Mouse (Mus musculus): ENCODE data around the gene Vmn1r21. TPM values are rescaled to one million over a fixed set of nuclear protein-coding genes. Genes with fewer than 3 reads are reported as not detected.
"Not testable (repeated sequence)": the region's sequence is repeated elsewhere in the genome, so short reads cannot be mapped to it uniquely, and the experiment has no call there.

Vmn1r21 gene
- polyA plus RNA-seq (2014; fragmentation: Nextera tagmentation; extraction: Ambion mirVana), result not detected in 2 replicates

DNA sequence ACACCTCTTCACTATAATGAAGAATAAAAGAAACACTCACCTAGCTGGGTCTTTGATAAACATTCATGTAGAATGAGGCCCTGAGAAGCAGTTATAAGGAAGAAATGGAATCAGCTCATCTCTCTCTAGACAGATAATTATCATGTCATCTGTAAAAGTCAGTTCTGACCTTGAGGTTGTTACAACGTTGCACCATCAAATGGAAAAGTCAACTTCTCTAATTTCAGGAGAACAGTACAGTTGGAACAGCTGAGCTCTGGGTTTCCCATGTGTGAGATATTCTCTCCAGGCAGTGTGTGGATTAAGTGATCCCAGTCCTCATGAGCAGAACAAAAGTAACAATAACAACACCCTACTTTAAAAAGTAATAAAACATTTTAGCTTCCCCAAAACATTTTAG is at the start of gene Vmn1r21:
Gene Vmn1r21 (minus strand): TSS at position 58 of the 400 bp plus-strand sequence.
- no peak within 1 kb of the TSS for H3K4me3 ChIP-seq (replicated peaks; ENCODE audit: low read length)
- H3K4me2 ChIP-seq (replicated peaks), result no peak within 1 kb of the TSS
- no peak for ATAC-seq (ENCODE audit: low FRiP score)
- H3K36me3 ChIP-seq (replicated peaks; ENCODE audit: control insufficient read depth, insufficient read depth), result no peaks in the 10 kb centered on the region
- no peaks in the 10 kb centered on the region for H3K9me3 ChIP-seq (ENCODE audit: control insufficient read depth, low read length)
- H3K27me3 ChIP-seq (ENCODE audit: control insufficient read depth, insufficient read depth, low read length), result no peaks in the 10 kb centered on the region
- H3K9ac ChIP-seq, result no peak within 1 kb of the TSS
- H3K27ac ChIP-seq, result no peak within 1 kb of the TSS
- no peaks in the 10 kb centered on the region for H3K4me1 ChIP-seq (replicated peaks; ENCODE audit: control insufficient read depth, insufficient read depth, low read length)
- no peak for DNase-seq (ENCODE audit: low spot score)
- 77% methylated on average over 1 of the region's 1 CpGs for WGBS

DNA sequence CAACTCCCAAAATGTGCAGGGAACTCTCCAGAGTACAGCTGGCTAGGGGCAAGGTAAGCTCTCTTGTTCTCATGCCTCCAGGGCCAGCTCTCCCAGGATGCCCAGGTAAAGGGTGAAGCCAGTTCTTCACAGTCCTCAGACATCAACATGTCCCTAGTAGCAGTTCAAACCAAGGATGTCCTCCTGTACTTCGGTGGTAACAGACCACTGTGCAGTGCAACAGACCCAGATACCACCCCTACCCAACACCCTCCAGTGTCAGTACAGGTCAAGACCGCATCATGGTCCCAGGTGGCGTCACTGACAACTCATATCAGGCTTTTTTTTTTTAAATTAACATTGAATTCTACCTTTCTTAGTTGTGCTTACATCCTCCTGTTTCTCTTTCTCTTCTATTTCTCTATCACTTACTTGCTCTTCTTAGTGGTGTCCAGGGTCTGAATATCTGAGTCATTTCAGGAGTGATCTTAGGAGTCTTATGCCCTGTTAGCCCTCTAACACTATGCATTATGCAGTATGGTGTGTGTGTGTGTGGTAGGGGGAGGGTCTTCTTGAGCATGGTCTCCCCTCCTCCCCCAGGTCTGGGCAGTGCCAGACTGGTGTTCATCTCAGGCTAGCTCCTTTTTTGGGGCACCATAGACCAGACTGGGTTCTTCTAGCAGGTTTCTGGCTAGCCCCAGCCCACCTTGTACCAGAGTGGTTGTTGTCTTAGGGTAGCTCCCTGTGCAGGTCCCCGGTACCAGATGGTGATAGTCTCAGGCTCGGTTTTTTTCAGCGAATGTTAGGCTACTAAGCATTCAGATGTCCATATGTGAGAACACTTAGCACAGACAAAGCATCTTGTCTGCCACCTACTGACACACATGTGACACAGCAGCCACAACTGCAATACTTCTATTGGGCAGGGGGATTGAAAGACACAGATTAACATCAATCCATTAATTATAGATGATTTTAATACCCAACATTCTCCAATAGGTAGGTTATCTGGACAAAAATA is 9.2 kb upstream of the Vmn1r21 start:
- Histone ChIP-seq H3K4me1 (replicated peaks; ENCODE audit: control insufficient read depth, insufficient read depth, low read length) (no peaks in the 10 kb centered on the region), H3K27me3 (ENCODE audit: control insufficient read depth, insufficient read depth, low read length) (no peaks in the 10 kb centered on the region), H3K4me2 (replicated peaks) (peak overlapping the region; percentile 38; the same call in 1 of the 2 replicates), H3K9ac (no peak overlapping the region), H3K36me3 (replicated peaks; ENCODE audit: control insufficient read depth, insufficient read depth) (no peaks in the 10 kb centered on the region), H3K27ac (no peak overlapping the region), H3K4me3 (replicated peaks; ENCODE audit: low read length) (no peak overlapping the region), H3K9me3 (ENCODE audit: control insufficient read depth, low read length) (no peaks in the 10 kb centered on the region)
- DNase-seq (ENCODE audit: low spot score), result peak; percentile 74
- 56% methylated on average over 6 of the region's 6 CpGs for WGBS
- ATAC-seq (ENCODE audit: low FRiP score), result peak; percentile 93

DNA sequence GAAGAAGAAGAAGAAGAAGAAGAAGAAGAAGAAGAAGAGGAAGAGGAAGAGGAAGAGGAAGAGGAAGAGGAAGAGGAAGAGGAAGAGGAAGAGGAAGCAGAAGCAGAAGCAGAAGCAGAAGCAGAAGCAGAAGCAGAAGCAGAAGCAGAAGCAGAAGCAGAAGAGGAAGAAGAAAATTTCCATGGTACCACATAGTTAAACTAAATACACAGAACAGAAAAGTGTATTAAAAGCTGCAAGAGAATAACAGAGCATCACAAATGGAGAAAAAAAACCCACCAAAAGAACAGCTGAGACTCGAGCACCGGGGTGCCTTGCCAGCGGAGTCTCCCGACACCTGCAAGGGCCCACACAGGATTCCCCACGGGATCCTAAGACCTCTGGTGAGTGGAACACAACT is 1.0 kb upstream of the Vmn1r21 start:
- H3K36me3 ChIP-seq (replicated peaks; ENCODE audit: control insufficient read depth, insufficient read depth); H3K27ac ChIP-seq; H3K9me3 ChIP-seq (ENCODE audit: control insufficient read depth, low read length); H3K4me1 ChIP-seq (replicated peaks; ENCODE audit: control insufficient read depth, insufficient read depth, low read length); H3K4me3 ChIP-seq (replicated peaks; ENCODE audit: low read length); H3K27me3 ChIP-seq (ENCODE audit: control insufficient read depth, insufficient read depth, low read length); H3K9ac ChIP-seq; H3K4me2 ChIP-seq (replicated peaks); ATAC-seq (ENCODE audit: low FRiP score); DNase-seq (ENCODE audit: low spot score): not testable (repeated sequence)
- 83% methylated on average over 5 of the region's 5 CpGs for WGBS

DNA sequence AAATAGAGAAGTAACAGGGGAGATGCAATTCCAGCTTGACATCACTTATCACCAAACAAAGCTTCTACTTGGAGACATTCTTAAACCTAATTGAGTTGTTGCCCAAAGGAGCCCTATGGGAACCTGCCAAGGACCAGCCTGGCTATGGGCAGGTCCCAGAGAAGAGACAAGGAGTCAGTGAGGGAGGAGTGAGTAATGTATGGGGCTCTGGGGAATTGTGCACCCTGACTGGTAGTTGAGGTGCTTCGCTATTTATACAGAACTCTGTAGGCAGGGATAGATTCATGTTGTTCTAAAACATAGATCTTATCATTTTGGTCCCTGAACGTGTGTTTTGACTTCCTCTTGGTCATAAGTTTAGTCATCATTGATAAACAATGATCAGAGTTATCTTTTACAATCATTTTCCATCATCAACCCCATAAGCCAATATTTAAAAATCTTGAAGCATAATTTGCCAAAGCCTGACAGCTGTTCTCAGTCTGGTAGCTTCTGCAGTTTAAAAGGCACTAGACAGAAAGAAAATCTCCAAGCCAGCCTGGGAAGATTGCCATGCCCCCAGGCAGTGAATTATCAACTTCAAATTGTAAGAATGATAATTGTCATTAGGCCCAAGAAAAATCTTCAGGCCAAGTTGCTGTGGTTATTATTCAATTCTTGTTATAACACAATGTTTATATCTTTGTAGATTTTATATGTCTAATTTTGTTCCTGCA is 10.3 kb downstream of the Vmn1r21 start:
- Histone ChIP-seq H3K4me1 (replicated peaks; ENCODE audit: control insufficient read depth, insufficient read depth, low read length) (no peaks in the 10 kb centered on the region), H3K27ac (no peak overlapping the region), H3K9me3 (ENCODE audit: control insufficient read depth, low read length) (no peaks in the 10 kb centered on the region), H3K4me3 (replicated peaks; ENCODE audit: low read length) (no peak overlapping the region), H3K4me2 (replicated peaks) (no peak overlapping the region), H3K9ac (no peak overlapping the region), H3K36me3 (replicated peaks; ENCODE audit: control insufficient read depth, insufficient read depth) (no peaks in the 10 kb centered on the region), H3K27me3 (ENCODE audit: control insufficient read depth, insufficient read depth, low read length) (no peaks in the 10 kb centered on the region)
- peak; percentile 38 for DNase-seq (ENCODE audit: low spot score)
- 84% methylated on average over 2 of the region's 2 CpGs for WGBS
- no peak for ATAC-seq (ENCODE audit: low FRiP score)

DNA sequence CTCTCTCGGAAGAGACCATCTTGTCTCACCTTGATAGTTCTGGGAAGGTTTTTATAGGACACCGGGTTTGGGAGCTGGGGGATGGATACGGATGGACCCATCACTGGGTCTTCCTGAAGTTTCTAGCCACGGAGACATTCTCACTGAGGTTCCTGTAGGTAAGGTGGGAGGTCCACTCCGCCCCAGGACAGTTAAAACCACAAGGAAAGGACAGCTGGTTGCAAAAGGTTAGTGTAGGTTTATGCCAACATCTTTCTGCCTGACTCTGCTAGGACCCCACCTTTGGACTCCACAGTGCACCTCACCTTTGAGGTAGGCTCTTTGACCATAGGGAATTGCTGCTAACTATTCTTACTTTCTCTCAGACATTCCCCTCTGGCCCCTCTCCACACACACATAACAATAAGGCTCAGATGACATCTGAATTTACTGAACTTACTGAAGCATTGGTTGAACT is 24.9 kb downstream of the Vmn1r21 start:
- Histone ChIP-seq H3K4me2 (replicated peaks) (peak overlapping the region; percentile 80), H3K4me1 (replicated peaks; ENCODE audit: control insufficient read depth, insufficient read depth, low read length) (peaks cover 9% of the 10 kb centered on the region; the same call in 1 of the 2 replicates), H3K4me3 (replicated peaks; ENCODE audit: low read length) (peak overlapping the region; percentile 67), H3K27ac (peak overlapping the region; percentile 94; the same call in 1 of the 2 replicates), H3K9me3 (ENCODE audit: control insufficient read depth, low read length) (no peaks in the 10 kb centered on the region), H3K36me3 (replicated peaks; ENCODE audit: control insufficient read depth, insufficient read depth) (no peaks in the 10 kb centered on the region), H3K9ac (peak overlapping the region; percentile 97), H3K27me3 (ENCODE audit: control insufficient read depth, insufficient read depth, low read length) (no peaks in the 10 kb centered on the region)
- 5% methylated on average over 5 of the region's 5 CpGs for WGBS
- no peak for DNase-seq (ENCODE audit: low spot score)
- peak; percentile 51; the same call in 1 of the 2 replicates for ATAC-seq (ENCODE audit: low FRiP score)

- Histone ChIP-seq H3K9ac (peak within 1 kb of the TSS; percentile 97), H3K27ac (peak within 1 kb of the TSS; percentile 94), H3K36me3 (replicated peaks; ENCODE audit: control insufficient read depth, insufficient read depth) (no peaks in the 10 kb centered on the region), H3K4me2 (replicated peaks) (peak within 1 kb of the TSS; percentile 80), H3K4me3 (replicated peaks; ENCODE audit: low read length) (peak within 1 kb of the TSS; percentile 67), H3K4me1 (replicated peaks; ENCODE audit: control insufficient read depth, insufficient read depth, low read length) (peaks cover 9% of the 10 kb centered on the region; the same call in 1 of the 2 replicates), H3K9me3 (ENCODE audit: control insufficient read depth, low read length) (no peaks in the 10 kb centered on the region), H3K27me3 (ENCODE audit: control insufficient read depth, insufficient read depth, low read length) (no peaks in the 10 kb centered on the region)
- WGBS, result under 1% methylated on average over 84 of the region's 87 CpGs
- DNase-seq (ENCODE audit: low spot score) (peak; percentile 88), ATAC-seq (ENCODE audit: low FRiP score) (peak; percentile 91)
Measured at GRCm38 (mm10) chr6:57824422-57825258, 25.5 kb downstream of the Vmn1r21 start, which contains the start of gene Vopp1. Vopp1 (minus strand) TSS chr6:57825159.

- Histone ChIP-seq H3K9ac (0 out of 2 replicates have a peak overlapping the region, but pooled peaks have one; percentile 5), H3K4me2 (replicated peaks) (peak overlapping the region; percentile 80), H3K27me3 (ENCODE audit: control insufficient read depth, insufficient read depth, low read length) (no peaks in the 10 kb centered on the region), H3K9me3 (ENCODE audit: control insufficient read depth, low read length) (no peaks in the 10 kb centered on the region), H3K36me3 (replicated peaks; ENCODE audit: control insufficient read depth, insufficient read depth) (no peaks in the 10 kb centered on the region), H3K4me3 (replicated peaks; ENCODE audit: low read length) (no peak overlapping the region), H3K27ac (no peak overlapping the region), H3K4me1 (replicated peaks; ENCODE audit: control insufficient read depth, insufficient read depth, low read length) (peaks cover 9% of the 10 kb centered on the region; the same call in 1 of the 2 replicates)
- ATAC-seq (ENCODE audit: low FRiP score) (no peak), DNase-seq (ENCODE audit: low spot score) (no peak)
- 38% methylated on average over 3 of the region's 3 CpGs for WGBS
Measured at GRCm38 (mm10) chr6:57823461-57823860, 26.7 kb downstream of the Vmn1r21 start.

DNA sequence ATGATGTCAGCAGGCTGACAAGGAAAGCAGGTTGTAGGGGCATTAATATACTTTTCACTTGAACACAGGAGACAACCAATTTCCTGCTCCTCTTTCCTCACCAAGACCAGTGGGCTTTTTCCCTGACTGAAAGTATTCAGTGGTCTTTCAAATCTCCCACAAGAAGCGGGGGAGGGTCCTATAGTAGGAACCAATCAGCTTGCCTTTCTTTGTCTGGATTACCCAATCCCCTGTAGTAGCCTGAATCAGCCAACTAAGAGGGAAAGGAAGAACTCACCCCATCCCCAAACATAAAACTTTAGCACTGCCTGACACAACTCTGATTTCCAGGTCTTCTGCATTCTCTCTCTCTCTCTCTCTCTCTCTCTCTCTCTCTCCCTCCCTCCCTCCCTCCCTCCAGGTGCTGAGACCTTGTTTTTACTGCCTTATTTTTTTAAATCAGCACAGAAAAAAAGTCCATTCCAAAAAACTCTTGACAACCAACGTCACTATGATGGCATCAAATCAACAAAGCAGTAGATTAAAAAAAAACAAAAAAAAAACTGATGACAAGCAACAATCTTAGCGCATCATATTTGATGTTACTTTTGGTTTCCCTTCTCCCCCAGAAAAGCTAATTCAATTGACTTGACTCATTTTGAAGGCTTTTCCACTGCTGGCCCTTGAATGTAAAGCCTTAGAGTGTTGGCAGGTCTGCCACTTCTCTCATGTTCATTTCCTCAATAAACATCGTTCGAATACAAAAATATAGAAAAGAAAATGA is 27.3 kb downstream of the Vmn1r21 start:
- H3K4me1 ChIP-seq (replicated peaks; ENCODE audit: control insufficient read depth, insufficient read depth, low read length), result peaks cover 9% of the 10 kb centered on the region; the same call in 1 of the 2 replicates
- no peaks in the 10 kb centered on the region for H3K9me3 ChIP-seq (ENCODE audit: control insufficient read depth, low read length)
- 60% methylated on average over 5 of the region's 5 CpGs for WGBS
- peak overlapping the region; percentile 5; the same call in 1 of the 2 replicates for H3K9ac ChIP-seq
- no peaks in the 10 kb centered on the region for H3K27me3 ChIP-seq (ENCODE audit: control insufficient read depth, insufficient read depth, low read length)
- no peaks in the 10 kb centered on the region for H3K36me3 ChIP-seq (replicated peaks; ENCODE audit: control insufficient read depth, insufficient read depth)
- peak overlapping the region; percentile 80 for H3K4me2 ChIP-seq (replicated peaks)
- no peak overlapping the region for H3K27ac ChIP-seq
- ATAC-seq (ENCODE audit: low FRiP score), result peak; percentile 80
- DNase-seq (ENCODE audit: low spot score), result peak; percentile 62
- no peak overlapping the region for H3K4me3 ChIP-seq (replicated peaks; ENCODE audit: low read length)
